Mouse (Mus musculus) liver, postnatal 0 days (tissue): ENCODE data around the gene Traf5. TPM values are rescaled to one million over a fixed set of nuclear protein-coding genes. Genes with fewer than 3 reads are reported as not detected.

ENCODE experiments used
- ATAC-seq: fragments of 200-750 bp; cut with Nextera tagmentation; 2 replicates; pipeline ENCODE4 v1.8.0; 2017; ENCODE audit warnings: mild to moderate bottlenecking, moderate library complexity
- DNase-seq: peaks from one replicate; pipeline ENCODE4 v3.0.0-alpha.2; 2016
- H3K27ac ChIP-seq: fragments of 300-500 bp; sonication (generic); 2 replicates; pipeline ENCODE4 v1.5.1; 2014; ENCODE audit warnings: antibody characterized with exemption, moderate library complexity, mild to moderate bottlenecking, low read depth
- H3K27me3 ChIP-seq: fragments of 300-500 bp; sonication (generic); 2 replicates; pipeline ENCODE4 v1.6.1; 2014; ENCODE audit warnings: low read length, control low read depth, mixed read lengths; ENCODE audit not compliant: insufficient read depth
- H3K36me3 ChIP-seq: fragments of 300-500 bp; sonication (generic); replicated peaks from 2 replicates; pipeline ENCODE4 v1.6.1; 2014; ENCODE audit warnings: mild to moderate bottlenecking, control low read depth, low read length, moderate library complexity, mixed read lengths; ENCODE audit not compliant: insufficient read depth
- H3K4me1 ChIP-seq: fragments of 300-500 bp; sonication (generic); 2 replicates; pipeline ENCODE4 v1.6.1; 2014; ENCODE audit warnings: antibody characterized with exemption, mild to moderate bottlenecking, control low read depth; ENCODE audit not compliant: insufficient read depth
- H3K4me2 ChIP-seq: fragments of 300-500 bp; sonication (generic); 2 replicates; pipeline ENCODE4 v1.6.1; 2014; ENCODE audit warnings: low read depth, mild to moderate bottlenecking, low read length, moderate library complexity, mixed read lengths
- H3K4me3 ChIP-seq: fragments of 300-500 bp; sonication (generic); 2 replicates; pipeline ENCODE4 v1.5.1; 2014; ENCODE audit warnings: low read depth, low read length
- H3K9ac ChIP-seq: fragments of 300-500 bp; sonication (generic); replicated peaks from 2 replicates; pipeline ENCODE4 v1.6.1; 2014; ENCODE audit warnings: mild to moderate bottlenecking, moderate library complexity
- H3K9me3 ChIP-seq: fragments of 300-500 bp; sonication (generic); 2 replicates; pipeline ENCODE4 v1.6.1; 2016; ENCODE audit warnings: mild to moderate bottlenecking, control low read depth, low read length, mixed read lengths
- CTCF ChIP-seq: sonication (generic); IDR thresholded peaks from 2 replicates; pipeline ENCODE4 v1.5.1; 2016; ENCODE audit warnings: antibody characterized with exemption, low read depth
- EP300 ChIP-seq: IDR thresholded peaks from 2 replicates; pipeline ENCODE4 v1.6.1; 2016; ENCODE audit warnings: antibody characterized with exemption, low read depth, mild to moderate bottlenecking
- WGBS: fragments of 180-500 bp; shearing (Covaris S2); extraction: QIAGEN DNeasy Blood & Tissue Kit; methylation state at CpG from one replicate; pipeline ENCODE4 v1.1.7; 2014; ENCODE audit not compliant: insufficient replicate concordance; 5-methylcytosine and 5-hydroxymethylcytosine counted together
- polyA plus RNA-seq: library from polyadenylated mRNA; unstranded; fragments of >200 nt; fragmentation: Nextera tagmentation; extraction: Ambion mirVana; gene quantifications from 2 replicates; pipeline ENCODE4 v1.2.1, GENCODE M21; 2015

The Traf5 gene
- polyA plus RNA-seq, 1 experiment from 2014 or later: 4.2 TPM

GRCm38 (mm10) chr1:192072426-192072825 is 19.9 kb downstream of the Traf5 start:
- no peaks in the 10 kb centered on the region for H3K36me3 ChIP-seq
- 93% methylated on average over 1 of the region's 1 CpGs for WGBS
- H3K9ac ChIP-seq: no peak overlapping the region
- TF ChIP-seq EP300 (no peak), CTCF (no peak)
- ATAC-seq: no peak
- no peaks in the 10 kb centered on the region for H3K9me3 ChIP-seq
- H3K4me1 ChIP-seq: peaks cover 32% of the 10 kb centered on the region
- H3K27me3 ChIP-seq: no peaks in the 10 kb centered on the region
- H3K27ac ChIP-seq: no peak overlapping the region
- no peak for DNase-seq
- no peak overlapping the region for H3K4me3 ChIP-seq
- no peak overlapping the region for H3K4me2 ChIP-seq

GRCm38 (mm10) chr1:192070618-192071051 is 21.7 kb downstream of the Traf5 start:
- no peaks in the 10 kb centered on the region for H3K9me3 ChIP-seq
- ATAC-seq (no peak), DNase-seq (no peak)
- WGBS: 27% methylated on average over 3 of the region's 3 CpGs
- no peak overlapping the region for H3K9ac ChIP-seq
- H3K4me1 ChIP-seq: peaks cover 18% of the 10 kb centered on the region
- H3K4me3 ChIP-seq: no peak overlapping the region
- TF ChIP-seq EP300 (no peak), CTCF (peak; percentile 22; the same call in 1 of the 2 replicates)
- H3K36me3 ChIP-seq: peaks cover 12% of the 10 kb centered on the region; the same call in 1 of the 2 replicates
- 0 out of 2 replicates have a peak overlapping the region, but pooled peaks have one; percentile 1 for H3K4me2 ChIP-seq
- H3K27ac ChIP-seq: no peak overlapping the region
- no peaks in the 10 kb centered on the region for H3K27me3 ChIP-seq

DNA sequence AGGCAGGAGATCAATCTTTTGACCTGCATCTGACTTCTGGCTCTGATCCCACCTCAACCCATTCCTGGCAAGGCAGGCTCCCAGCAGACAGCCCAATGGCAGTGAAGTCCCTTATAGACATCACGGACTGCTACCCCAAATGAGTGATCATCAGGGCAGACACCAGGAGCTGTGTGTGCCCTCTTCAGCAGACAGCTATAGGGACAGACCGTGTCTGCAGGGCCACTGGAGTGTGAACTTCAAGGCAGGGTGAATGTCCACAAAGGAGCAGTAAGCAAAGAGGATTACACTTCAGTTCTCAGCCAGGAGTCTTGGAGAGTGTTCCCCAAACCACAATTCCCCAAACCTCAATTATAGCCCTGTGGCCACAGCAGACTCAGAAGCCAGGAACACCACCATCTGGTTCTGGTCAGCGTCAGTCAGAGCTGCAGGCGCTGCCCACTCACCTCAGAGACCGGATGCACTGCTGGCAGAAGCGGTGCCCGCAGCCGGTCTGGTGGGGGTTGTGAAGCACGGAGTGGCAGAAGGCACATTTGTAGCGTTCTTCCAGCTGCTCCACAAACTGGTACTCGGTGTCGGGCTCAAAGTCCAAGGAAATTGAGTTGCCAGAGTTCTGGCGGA is 22.3 kb downstream of the Traf5 start:
- Histone ChIP-seq H3K27me3 (no peaks in the 10 kb centered on the region), H3K36me3 (peaks cover 17% of the 10 kb centered on the region; the same call in 1 of the 2 replicates), H3K9ac (no peak overlapping the region), H3K4me1 (peaks cover 15% of the 10 kb centered on the region), H3K4me3 (no peak overlapping the region), H3K9me3 (no peaks in the 10 kb centered on the region), H3K4me2 (0 out of 2 replicates have a peak overlapping the region, but pooled peaks have one; percentile 1), H3K27ac (no peak overlapping the region)
- DNase-seq (no peak), ATAC-seq (no peak)
- no peak for TF ChIP-seq EP300
- TF ChIP-seq CTCF: no peak
- WGBS: 36% methylated on average over 13 of the region's 13 CpGs

DNA sequence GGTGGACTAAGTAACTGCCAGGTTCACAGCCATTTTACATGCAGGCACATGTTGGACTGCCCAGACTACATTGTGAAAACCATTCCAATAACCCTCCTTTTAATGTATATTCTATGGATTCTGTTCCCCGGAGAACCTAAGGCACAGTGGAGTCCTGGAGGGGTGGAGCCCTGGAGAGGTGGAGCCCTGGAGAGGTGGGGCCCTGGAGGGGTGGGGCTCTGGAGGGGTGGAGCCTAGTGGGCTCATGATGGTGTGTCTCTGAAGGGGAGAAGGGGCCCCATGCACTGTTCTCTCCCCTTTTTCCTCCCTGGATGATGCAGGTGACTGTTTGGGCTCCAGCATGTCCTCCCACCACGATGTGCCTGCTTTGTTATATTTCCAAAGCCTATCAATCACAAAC is 24.2 kb downstream of the Traf5 start:
- no peak for TF ChIP-seq CTCF
- DNase-seq: no peak
- no peaks in the 10 kb centered on the region for H3K27me3 ChIP-seq
- no peak overlapping the region for H3K9ac ChIP-seq
- WGBS: 71% methylated on average over 2 of the region's 2 CpGs
- H3K36me3 ChIP-seq: peaks cover 28% of the 10 kb centered on the region
- ATAC-seq: no peak
- H3K27ac ChIP-seq: no peak overlapping the region
- no peak overlapping the region for H3K4me3 ChIP-seq
- no peak overlapping the region for H3K4me2 ChIP-seq
- peaks cover 12% of the 10 kb centered on the region for H3K4me1 ChIP-seq
- peaks cover 5% of the 10 kb centered on the region; the same call in 1 of the 2 replicates for H3K9me3 ChIP-seq

DNA sequence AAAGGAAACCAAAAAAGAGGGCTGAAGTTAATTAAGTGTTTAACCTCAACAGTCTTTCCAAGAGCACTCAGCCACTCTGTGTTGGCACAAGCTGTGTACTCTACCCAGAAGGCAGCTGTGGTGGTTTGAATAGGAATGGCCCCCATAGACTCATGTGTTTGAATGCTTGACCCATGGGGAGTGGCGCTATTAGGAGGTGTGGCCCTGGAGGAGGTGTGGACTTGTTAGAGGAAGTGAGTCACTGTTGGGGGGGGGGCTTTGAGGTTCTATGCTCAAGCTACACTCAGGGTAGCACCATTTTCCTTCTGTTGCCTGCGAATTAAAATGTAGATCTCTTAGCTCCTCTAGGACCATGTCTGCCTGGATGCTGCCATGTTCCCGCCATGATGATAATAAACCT is 25.4 kb downstream of the Traf5 start:
- Histone ChIP-seq H3K4me3 (no peak overlapping the region), H3K4me2 (no peak overlapping the region), H3K4me1 (peaks cover 12% of the 10 kb centered on the region), H3K9me3 (peaks cover 5% of the 10 kb centered on the region; the same call in 1 of the 2 replicates), H3K36me3 (peaks cover 28% of the 10 kb centered on the region), H3K9ac (no peak overlapping the region), H3K27me3 (no peaks in the 10 kb centered on the region), H3K27ac (no peak overlapping the region)
- no peak for TF ChIP-seq CTCF
- TF ChIP-seq EP300: no peak
- no peak for DNase-seq
- no peak for ATAC-seq
- 87% methylated on average over 3 of the region's 3 CpGs for WGBS

- Histone ChIP-seq H3K9me3 (peaks cover 5% of the 10 kb centered on the region; the same call in 1 of the 2 replicates), H3K4me2 (no peak overlapping the region), H3K27me3 (no peaks in the 10 kb centered on the region), H3K36me3 (peaks cover 33% of the 10 kb centered on the region), H3K4me3 (no peak overlapping the region), H3K9ac (no peak overlapping the region), H3K27ac (no peak overlapping the region), H3K4me1 (no peaks in the 10 kb centered on the region)
- DNase-seq: no peak
- 76% methylated on average over 8 of the region's 8 CpGs for WGBS
- TF ChIP-seq CTCF: peak; percentile 46
- no peak for TF ChIP-seq EP300
- ATAC-seq: no peak
These were observed 29.0 kb downstream of the Traf5 start for GRCm38 (mm10) chr1:192063209-192063946.
